Mouse (Mus musculus) v-Abl transformed pro-B cells (cell line): Measurements from ENCODE around the gene Atraid.

Source experiments
- in situ Hi-C, 2 experiments: fragments of 400-800 bp; cut with MboI; formaldehyde crosslinking; loops; one replicate each; pipeline ENCODE4 v1.15.1; 2025; ENCODE audit not compliant: unreplicated experiment in 2 of 2

Atraid gene

DNA sequence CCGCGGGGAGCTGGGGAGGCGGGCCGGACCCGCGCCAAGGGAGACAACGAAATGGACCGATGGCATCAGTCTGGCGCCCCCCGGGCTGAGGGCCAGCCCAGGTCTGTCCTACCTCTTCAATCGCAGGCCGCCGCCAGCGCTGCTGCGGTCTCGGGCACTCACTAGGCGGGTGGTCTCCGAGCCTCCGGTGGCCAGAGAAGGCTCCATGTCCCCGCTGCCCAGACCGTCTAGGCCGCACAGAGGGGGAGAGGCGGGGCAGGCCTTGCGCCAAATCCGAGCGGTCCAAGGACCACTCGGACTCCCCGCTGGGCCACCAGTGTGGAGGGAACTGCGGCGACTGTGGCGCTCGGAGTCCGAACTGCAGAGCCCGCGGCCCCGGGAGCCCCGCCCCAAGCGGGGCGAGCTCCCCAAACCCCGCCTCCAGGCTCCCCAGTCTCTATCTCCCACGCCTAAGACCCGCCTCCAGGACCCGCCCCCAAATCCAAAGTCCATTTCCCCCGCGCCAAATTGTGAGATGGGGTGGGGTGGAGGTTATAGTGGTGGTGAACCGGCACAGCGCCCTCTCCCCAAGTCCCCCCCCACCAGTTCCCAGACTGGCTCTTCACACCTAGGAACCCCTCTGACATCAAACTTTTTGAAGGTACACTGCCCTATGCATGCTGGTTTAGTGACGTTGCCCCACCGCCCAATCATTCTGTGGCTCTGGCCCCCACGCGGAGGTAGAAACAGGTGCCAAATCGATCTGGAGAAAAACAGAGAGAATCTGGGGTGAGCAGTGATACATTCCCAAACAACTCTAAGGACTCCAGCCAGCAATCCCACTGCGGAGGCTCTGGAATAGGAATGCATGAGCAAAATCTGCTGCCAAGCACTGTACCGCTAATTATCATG lies 45.3 kb downstream of the Atraid start:
- in situ Hi-C loops, result no loop called here

DNA sequence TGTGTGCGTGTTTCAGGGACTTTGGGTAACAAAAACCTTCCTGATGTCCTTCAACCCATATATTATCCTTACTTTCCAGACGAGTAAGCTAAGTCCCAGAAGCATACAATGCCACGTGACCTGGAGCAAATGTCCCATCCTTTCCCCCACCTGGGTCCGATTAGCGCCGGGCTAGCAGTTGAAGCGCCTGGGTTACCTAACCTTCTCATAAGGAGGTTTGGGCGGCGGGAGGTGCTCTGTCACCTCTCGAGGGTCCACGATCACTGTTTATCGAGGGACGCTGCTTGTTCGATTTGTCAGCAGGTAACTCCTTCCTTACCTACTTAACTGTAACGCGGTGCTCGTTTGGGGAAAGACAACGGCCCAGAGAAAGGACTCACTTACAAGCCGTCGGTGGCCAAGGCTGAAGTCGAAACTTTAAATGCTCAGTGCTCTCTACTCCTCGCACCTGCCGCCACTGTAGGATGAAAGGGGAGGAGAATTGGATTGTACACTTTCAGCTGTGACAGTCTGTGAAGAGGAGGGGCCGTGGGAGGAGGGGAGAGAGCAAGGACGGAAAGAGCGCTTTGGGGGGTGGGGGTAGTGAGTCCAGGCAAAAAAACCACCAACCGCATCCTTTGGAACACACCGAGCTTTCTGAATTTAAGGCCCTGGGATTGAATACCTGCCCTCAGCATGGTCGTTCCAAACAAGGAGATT lies 46.1 kb downstream of the Atraid start:
- in situ Hi-C loops, result no loop called here

DNA sequence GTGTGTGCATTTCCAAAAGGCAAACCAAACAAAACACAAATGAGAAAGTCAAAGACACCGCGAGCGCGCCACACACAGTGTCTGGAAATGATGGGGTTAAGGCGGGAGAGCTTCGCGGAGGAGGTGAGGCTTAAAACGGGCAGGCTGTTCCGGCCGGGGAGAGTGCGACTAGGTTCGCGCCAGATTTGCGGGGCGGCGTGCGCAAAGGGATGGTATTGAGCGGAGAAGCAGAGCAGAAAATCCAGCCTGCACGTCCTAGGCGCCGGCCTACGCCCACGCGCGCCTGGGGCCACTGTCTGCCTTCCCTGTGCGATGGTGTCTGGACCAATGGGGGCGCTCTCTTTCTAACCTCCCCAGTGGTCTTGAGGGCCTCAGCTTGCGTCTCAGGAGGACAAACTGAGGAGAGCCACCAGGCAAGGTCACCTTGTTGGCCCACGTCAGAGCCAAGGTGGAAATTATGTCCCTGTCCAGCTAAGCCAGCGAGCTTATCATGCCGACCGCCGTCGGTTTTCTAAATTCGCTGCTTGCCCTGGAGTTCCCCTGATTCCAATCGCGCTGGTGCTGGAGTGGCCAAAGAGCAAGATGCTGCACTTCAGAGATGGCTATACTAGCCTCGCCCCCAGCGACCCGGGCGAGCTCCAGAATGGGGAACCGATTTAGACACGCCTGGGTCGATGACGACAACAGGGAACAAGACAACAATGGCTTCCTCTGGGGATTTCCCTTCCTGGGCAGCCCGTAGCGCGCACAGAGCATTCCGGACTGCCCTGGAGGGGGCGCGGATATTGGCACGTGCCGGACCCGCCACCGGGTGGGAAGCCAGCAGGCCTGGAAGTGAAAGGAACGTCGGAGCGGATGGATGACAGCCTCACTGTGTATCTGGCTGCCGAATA lies 46.9 kb downstream of the Atraid start:
- in situ Hi-C loops, result no loop called here

DNA sequence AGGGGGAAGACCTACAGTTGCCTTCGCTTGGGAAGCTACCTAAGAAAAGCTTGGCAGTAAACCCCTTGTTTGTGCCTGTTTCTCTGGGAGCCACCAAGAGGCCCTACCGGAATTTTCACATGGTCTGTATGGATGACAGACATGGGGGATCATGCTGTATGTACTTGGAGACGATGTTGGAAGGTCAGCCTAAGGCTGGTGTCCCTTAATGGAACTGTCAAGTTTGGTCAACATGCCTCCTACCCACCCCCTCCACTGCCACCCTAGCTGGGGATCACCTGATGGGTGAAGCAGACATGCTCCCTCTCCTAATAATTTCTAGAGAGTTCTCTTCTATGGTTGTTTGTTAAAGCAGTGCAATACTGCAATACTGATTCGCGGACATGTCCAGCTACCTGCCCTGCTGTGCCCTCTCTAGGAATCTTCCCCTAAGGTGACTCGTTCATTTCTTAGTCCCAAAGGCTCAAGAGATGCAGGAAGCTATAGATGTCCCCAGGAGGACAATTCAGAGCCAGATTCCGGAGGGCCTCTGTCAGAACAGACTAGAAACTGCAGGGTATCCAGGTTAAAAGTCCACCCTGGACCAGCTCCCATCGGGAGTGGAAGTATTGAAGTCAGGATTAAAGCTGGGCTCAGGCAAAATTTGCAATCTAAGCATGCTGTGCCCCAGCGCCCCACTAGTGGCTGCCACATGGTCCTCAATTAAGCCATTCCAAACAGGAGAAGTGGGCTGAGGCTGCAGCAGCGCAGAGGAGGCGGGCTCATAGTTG lies 47.8 kb downstream of the Atraid start:
- in situ Hi-C loops, result no loop called here
